Mouse (Mus musculus): ENCODE measurements around the gene Pdcd10. TPM values are rescaled to one million over a fixed set of nuclear protein-coding genes. Genes with fewer than 3 reads are reported as not detected.

Pdcd10 gene
- polyA plus RNA-seq, 1 experiment from 2014 or later, result 86.4 TPM

- Histone ChIP-seq H3K27me3 (no peaks in the 10 kb centered on the region), H3K4me1 (no peaks in the 10 kb centered on the region), H3K9me3 (no peaks in the 10 kb centered on the region), H3K36me3 (peaks cover 5% of the 10 kb centered on the region; the same call in 1 of the 2 replicates), H3K9ac (no peak overlapping the region), H3K27ac (no peak overlapping the region), H3K4me3 (no peak overlapping the region), H3K4me2 (no peak overlapping the region)
- ATAC-seq (ENCODE audit: insufficient number of reproducible peaks, low FRiP score, low TSS enrichment, low read depth), result no peak
- 91% methylated on average over 3 of the region's 3 CpGs for WGBS
Observed at GRCm38 (mm10) chr3:75534045-75534834, 22.4 kb downstream of the Pdcd10 start.

- ATAC-seq (ENCODE audit: insufficient number of reproducible peaks, low FRiP score, low TSS enrichment, low read depth), result no peak
- peaks cover 7% of the 10 kb centered on the region for H3K36me3 ChIP-seq
- no peak overlapping the region for H3K4me3 ChIP-seq
- no peak overlapping the region for H3K9ac ChIP-seq
- H3K9me3 ChIP-seq, result no peaks in the 10 kb centered on the region
- WGBS, result 83% methylated on average over 3 of the region's 3 CpGs
- H3K27ac ChIP-seq, result no peak overlapping the region
- no peaks in the 10 kb centered on the region for H3K4me1 ChIP-seq
- H3K27me3 ChIP-seq, result no peaks in the 10 kb centered on the region
- no peak overlapping the region for H3K4me2 ChIP-seq
Observed at GRCm38 (mm10) chr3:75531074-75531473, 25.6 kb downstream of the Pdcd10 start.

- H3K36me3 ChIP-seq, result peaks cover 41% of the 10 kb centered on the region
- no peak overlapping the region for H3K27ac ChIP-seq
- 93% methylated on average over 1 of the region's 1 CpGs for WGBS
- H3K27me3 ChIP-seq, result no peaks in the 10 kb centered on the region
- no peak overlapping the region for H3K4me3 ChIP-seq
- no peak for ATAC-seq (ENCODE audit: insufficient number of reproducible peaks, low FRiP score, low TSS enrichment, low read depth)
- H3K4me2 ChIP-seq, result no peak overlapping the region
- no peaks in the 10 kb centered on the region for H3K4me1 ChIP-seq
- no peak overlapping the region for H3K9ac ChIP-seq
- no peaks in the 10 kb centered on the region for H3K9me3 ChIP-seq
Observed at GRCm38 (mm10) chr3:75522527-75522926, 34.1 kb downstream of the Pdcd10 start.

GRCm38 (mm10) chr3:75521314-75521713, 35.3 kb downstream of the Pdcd10 start:
- H3K4me1 ChIP-seq, result no peaks in the 10 kb centered on the region
- no peak overlapping the region for H3K4me3 ChIP-seq
- H3K27me3 ChIP-seq, result no peaks in the 10 kb centered on the region
- 87% methylated on average over 2 of the region's 2 CpGs for WGBS
- no peaks in the 10 kb centered on the region for H3K9me3 ChIP-seq
- no peak overlapping the region for H3K27ac ChIP-seq
- peaks cover 34% of the 10 kb centered on the region for H3K36me3 ChIP-seq
- no peak for ATAC-seq (ENCODE audit: insufficient number of reproducible peaks, low FRiP score, low TSS enrichment, low read depth)
- H3K9ac ChIP-seq, result no peak overlapping the region
- no peak overlapping the region for H3K4me2 ChIP-seq

GRCm38 (mm10) chr3:75517631-75518250, 38.9 kb downstream of the Pdcd10 start:
- H3K27ac ChIP-seq, result no peak overlapping the region
- no peaks in the 10 kb centered on the region for H3K4me1 ChIP-seq
- H3K9ac ChIP-seq, result no peak overlapping the region
- peaks cover 32% of the 10 kb centered on the region for H3K36me3 ChIP-seq
- H3K4me3 ChIP-seq, result no peak overlapping the region
- H3K9me3 ChIP-seq, result no peaks in the 10 kb centered on the region
- no peaks in the 10 kb centered on the region for H3K27me3 ChIP-seq
- H3K4me2 ChIP-seq, result no peak overlapping the region
- ATAC-seq (ENCODE audit: insufficient number of reproducible peaks, low FRiP score, low TSS enrichment, low read depth), result no peak
- 43% methylated on average over 7 of the region's 7 CpGs for WGBS

- no peak for ATAC-seq (ENCODE audit: insufficient number of reproducible peaks, low FRiP score, low TSS enrichment, low read depth)
- Histone ChIP-seq H3K36me3 (no peaks in the 10 kb centered on the region), H3K9ac (no peak overlapping the region), H3K4me1 (no peaks in the 10 kb centered on the region), H3K9me3 (no peaks in the 10 kb centered on the region), H3K4me2 (no peak overlapping the region), H3K4me3 (no peak overlapping the region), H3K27me3 (no peaks in the 10 kb centered on the region), H3K27ac (no peak overlapping the region)
- WGBS, result 75% methylated on average over 7 of the region's 7 CpGs
Observed at GRCm38 (mm10) chr3:75498961-75499960, 57.4 kb downstream of the Pdcd10 start.

- WGBS, result 30% methylated on average over 3 of the region's 3 CpGs
- H3K4me1 ChIP-seq, result no peaks in the 10 kb centered on the region
- H3K36me3 ChIP-seq, result no peaks in the 10 kb centered on the region
- H3K4me2 ChIP-seq, result no peak overlapping the region
- no peak overlapping the region for H3K27ac ChIP-seq
- no peaks in the 10 kb centered on the region for H3K27me3 ChIP-seq
- no peak overlapping the region for H3K4me3 ChIP-seq
- no peak overlapping the region for H3K9ac ChIP-seq
- no peak for ATAC-seq (ENCODE audit: insufficient number of reproducible peaks, low FRiP score, low TSS enrichment, low read depth)
- no peaks in the 10 kb centered on the region for H3K9me3 ChIP-seq
Observed at GRCm38 (mm10) chr3:75492913-75493312, 63.7 kb downstream of the Pdcd10 start.

- H3K4me3 ChIP-seq, result no peak within 1 kb of the TSS
- H3K9me3 ChIP-seq, result no peaks in the 10 kb centered on the region
- H3K27me3 ChIP-seq, result no peaks in the 10 kb centered on the region
- no peaks in the 10 kb centered on the region for H3K4me1 ChIP-seq
- no peak for ATAC-seq (ENCODE audit: insufficient number of reproducible peaks, low FRiP score, low TSS enrichment, low read depth)
- no peak within 1 kb of the TSS for H3K27ac ChIP-seq
- WGBS, result 69% methylated on average over 2 of the region's 2 CpGs
- no peaks in the 10 kb centered on the region for H3K36me3 ChIP-seq
- no peak within 1 kb of the TSS for H3K9ac ChIP-seq
- H3K4me2 ChIP-seq, result no peak within 1 kb of the TSS
Observed at GRCm38 (mm10) chr3:75482056-75482455, 74.6 kb downstream of the Pdcd10 start, which contains the start of gene Wdr49. Gene Wdr49 (minus strand): TSS chr3:75482156.

GRCm38 (mm10) chr3:75475106-75475505, 81.5 kb downstream of the Pdcd10 start:
- WGBS, result 70% methylated on average over 7 of the region's 7 CpGs
- H3K9ac ChIP-seq, result no peak overlapping the region

GRCm38 (mm10) chr3:75474657-75475056, 82.0 kb downstream of the Pdcd10 start:
- H3K9ac ChIP-seq, result no peak overlapping the region
- 91% methylated on average over 7 of the region's 7 CpGs for WGBS
- H3K4me3 ChIP-seq, result no peak overlapping the region
- no peaks in the 10 kb centered on the region for H3K4me1 ChIP-seq
- H3K36me3 ChIP-seq, result no peaks in the 10 kb centered on the region
- no peak overlapping the region for H3K4me2 ChIP-seq
- no peaks in the 10 kb centered on the region for H3K27me3 ChIP-seq
- H3K27ac ChIP-seq, result no peak overlapping the region
- no peaks in the 10 kb centered on the region for H3K9me3 ChIP-seq
- ATAC-seq (ENCODE audit: insufficient number of reproducible peaks, low FRiP score, low TSS enrichment, low read depth), result no peak

More at GRCm38 (mm10) chr3:75475106-75475505, 81.5 kb downstream of the Pdcd10 start:
- no peak for ATAC-seq (ENCODE audit: insufficient number of reproducible peaks, low FRiP score, low TSS enrichment, low read depth)
- Histone ChIP-seq H3K4me3 (no peak overlapping the region), H3K27ac (no peak overlapping the region), H3K4me2 (no peak overlapping the region), H3K4me1 (no peaks in the 10 kb centered on the region), H3K27me3 (no peaks in the 10 kb centered on the region), H3K36me3 (no peaks in the 10 kb centered on the region), H3K9me3 (no peaks in the 10 kb centered on the region)

GRCm38 (mm10) chr3:75468154-75468553, 88.5 kb downstream of the Pdcd10 start:
- Histone ChIP-seq H3K27ac (no peak overlapping the region), H3K9ac (no peak overlapping the region), H3K4me1 (no peaks in the 10 kb centered on the region), H3K4me2 (no peak overlapping the region), H3K9me3 (no peaks in the 10 kb centered on the region), H3K4me3 (no peak overlapping the region), H3K27me3 (no peaks in the 10 kb centered on the region), H3K36me3 (no peaks in the 10 kb centered on the region)
- no peak for ATAC-seq (ENCODE audit: insufficient number of reproducible peaks, low FRiP score, low TSS enrichment, low read depth)
- 75% methylated on average over 7 of the region's 7 CpGs for WGBS
